ENCODE assay signal across 11 mouse cellular contexts in genomic region chr9:110726867-110727266, GRCm38 (mm10). TPM values are rescaled to one million over a fixed set of nuclear protein-coding genes. Genes with fewer than 3 reads are reported as not detected.
DNase-seq lines count a peak whose midpoint lies in the region; ATAC-seq lines count a peak whose summit lies in the region.
"Had no signal": no experiment of that assay in that cellular context is flagged by ENCODE, and none has a peak within 500 bp of the region (broad histone marks: within the 10 kb centered on the region; RNA-seq: fewer than 3 reads in every experiment).

No protein-coding gene starts in this region.

- peak overlapping the region; percentile 34 for H3K4me2 ChIP-seq in embryonic facial prominence, embryonic 15.5 days (replicated peaks)
- H3K4me2 ChIP-seq in limb, embryonic 12.5 days, result peak overlapping the region; percentile 33
- peak overlapping the region; percentile 34 for H3K4me2 ChIP-seq in stomach, embryonic 15.5 days

- peaks cover 79% of the 10 kb centered on the region for H3K27me3 ChIP-seq in megakaryocyte, embryonic 14.5 days (replicated peaks)
- 0 out of 2 replicates have a peak, but pooled peaks cover 13% of the 10 kb centered on the region for H3K27me3 ChIP-seq in embryonic facial prominence, embryonic 15.5 days
- peaks cover 59% of the 10 kb centered on the region for H3K27me3 ChIP-seq in limb, embryonic 12.5 days
- peaks cover 19% of the 10 kb centered on the region for H3K27me3 ChIP-seq in stomach, embryonic 15.5 days (replicated peaks)
- H3K27me3 ChIP-seq: Patski had no signal

- no peak for ATAC-seq in megakaryocyte, adult 5-6 weeks (ENCODE audit: poor library complexity, severe bottlenecking)
- no peak for ATAC-seq in embryonic facial prominence, embryonic 15.5 days (ENCODE audit: insufficient number of reproducible peaks, low FRiP score, low TSS enrichment, low read depth)
- ATAC-seq in limb, embryonic 12.5 days (ENCODE audit: insufficient number of reproducible peaks, insufficient read depth, low FRiP score, low TSS enrichment, low read depth), result no peak
- no peak for ATAC-seq in stomach, embryonic 15.5 days (ENCODE audit: insufficient read depth, low FRiP score, low read depth)
- ATAC-seq: liver, postnatal 0 days; Patski had no signal

- no peaks in the 10 kb centered on the region for H3K36me3 ChIP-seq in megakaryocyte, embryonic 14.5 days (replicated peaks; ENCODE audit: low read length)
- peaks cover 30% of the 10 kb centered on the region for H3K36me3 ChIP-seq in embryonic facial prominence, embryonic 15.5 days
- H3K36me3 ChIP-seq in limb, embryonic 12.5 days, result peaks cover 82% of the 10 kb centered on the region
- peaks cover 4% of the 10 kb centered on the region; the same call in 1 of the 2 replicates for H3K36me3 ChIP-seq in stomach, embryonic 15.5 days

- H3K9ac ChIP-seq in embryonic facial prominence, embryonic 15.5 days, result no peak overlapping the region
- no peak overlapping the region for H3K9ac ChIP-seq in limb, embryonic 12.5 days (replicated peaks)
- H3K9ac ChIP-seq in stomach, embryonic 15.5 days, result no peak overlapping the region
- H3K9ac ChIP-seq: liver, postnatal 0 days had no signal

- 26% methylated on average over 33 of the region's 33 CpGs for WGBS in embryonic facial prominence, embryonic 15.5 days
- WGBS in limb, embryonic 12.5 days, result 14% methylated on average over 32 of the region's 33 CpGs
- 44% methylated on average over 33 of the region's 33 CpGs for WGBS in stomach, embryonic 15.5 days

- H3K4me3 ChIP-seq in megakaryocyte, embryonic 14.5 days (replicated peaks), result peak overlapping the region; percentile 69
- peak overlapping the region; percentile 12; the same call in 1 of the 2 replicates for H3K4me3 ChIP-seq in embryonic facial prominence, embryonic 15.5 days (replicated peaks)
- H3K4me3 ChIP-seq in limb, embryonic 12.5 days (replicated peaks), result no peak overlapping the region; the same call in 1 of the 2 replicates
- H3K4me3 ChIP-seq in stomach, embryonic 15.5 days (replicated peaks), result peak overlapping the region; percentile 8; the same call in 1 of the 2 replicates

- no peaks in the 10 kb centered on the region for H3K9me3 ChIP-seq in megakaryocyte, embryonic 14.5 days
- no peaks in the 10 kb centered on the region for H3K9me3 ChIP-seq in embryonic facial prominence, embryonic 15.5 days (replicated peaks)
- H3K9me3 ChIP-seq in limb, embryonic 12.5 days, result no peaks in the 10 kb centered on the region
- H3K9me3 ChIP-seq in stomach, embryonic 15.5 days, result no peaks in the 10 kb centered on the region

- intact Hi-C loops in heart, postnatal 10 days (cut with DNase I), result no loop called here

- no peak for DNase-seq in T-cell, adult 2 months (ENCODE audit: low spot score)
- no peak for DNase-seq in heart, adult 11 months
- no peak for DNase-seq in heart, postnatal 10 days
- DNase-seq: embryo, embryonic 11 days; liver, postnatal 0 days had no signal

- 0 out of 2 replicates have a peak overlapping the region, but pooled peaks have one; percentile 55 for H3K27ac ChIP-seq in embryonic facial prominence, embryonic 15.5 days (replicated peaks)
- H3K27ac ChIP-seq in limb, embryonic 12.5 days, result no peak overlapping the region
- no peak overlapping the region for H3K27ac ChIP-seq in stomach, embryonic 15.5 days

- peaks cover 38% of the 10 kb centered on the region for H3K4me1 ChIP-seq in megakaryocyte, embryonic 14.5 days
- H3K4me1 ChIP-seq in embryonic facial prominence, embryonic 15.5 days, result peaks cover 64% of the 10 kb centered on the region
- peaks cover 39% of the 10 kb centered on the region for H3K4me1 ChIP-seq in limb, embryonic 12.5 days (replicated peaks)
- H3K4me1 ChIP-seq in stomach, embryonic 15.5 days, result peaks cover 14% of the 10 kb centered on the region; the same call in 1 of the 2 replicates

RNA-seq across cellular contexts. Expression of gene Myl3, which starts 14.8 kb away (rescaled TPM):
- not detected in 2 replicates for polyA plus RNA-seq in megakaryocyte, embryonic 14.5 days (2012; ENCODE audit: insufficient read depth, low replicate concordance)
- total RNA-seq in megakaryocyte, adult 5-6 weeks (2015), result not detected in 2 replicates
- total RNA-seq in megakaryocyte, adult 5-6 weeks (2017), result not detected in 2 replicates
- polyA plus RNA-seq in embryonic facial prominence, embryonic 15.5 days (2015; fragmentation: Nextera tagmentation; extraction: Ambion mirVana), result 7.5 and 8.5 TPM in 2 replicates
- 1.6 and 2.6 TPM in 2 replicates for polyA plus RNA-seq in limb, embryonic 12.5 days (2016; fragmentation: Nextera tagmentation; extraction: Ambion mirVana)
- polyA plus RNA-seq in stomach, embryonic 15.5 days (2015; fragmentation: Nextera tagmentation; extraction: Ambion mirVana), result 2.6 and 2.7 TPM in 2 replicates
- total RNA-seq in heart, postnatal 10 days (2021), result over 10,000 TPM; 11,120 to 11,825 TPM

RNA-seq across cellular contexts. Expression of gene Pth1r, which starts 20.1 kb away (rescaled TPM):
- 0.11 TPM in 1 of 2 replicates, not detected in the other for polyA plus RNA-seq in megakaryocyte, embryonic 14.5 days (2012; ENCODE audit: insufficient read depth, low replicate concordance)
- not detected in 2 replicates for total RNA-seq in megakaryocyte, adult 5-6 weeks (2015)
- total RNA-seq in megakaryocyte, adult 5-6 weeks (2017), result 0.77 TPM in 1 of 2 replicates, not detected in the other
- polyA plus RNA-seq in embryonic facial prominence, embryonic 15.5 days (2015; fragmentation: Nextera tagmentation; extraction: Ambion mirVana), result 133 and 145 TPM in 2 replicates
- polyA plus RNA-seq in limb, embryonic 12.5 days (2016; fragmentation: Nextera tagmentation; extraction: Ambion mirVana), result 76.6 and 81.8 TPM in 2 replicates
- 23.9 and 24.3 TPM in 2 replicates for polyA plus RNA-seq in stomach, embryonic 15.5 days (2015; fragmentation: Nextera tagmentation; extraction: Ambion mirVana)
- 10 to 100 TPM; 11.5 to 13.4 TPM for total RNA-seq in heart, postnatal 10 days (2021)

Comparison
In these comparisons a context has a peak if more than half of its experiments do, and no peak if none do; other contexts are left out.
1. RNA of gene Pth1r, which starts 20.1 kb away (polyA plus RNA-seq): 133 to 145 TPM in embryonic facial prominence, embryonic 15.5 days, 76.6 to 81.8 TPM in limb, embryonic 12.5 days and 23.9 to 24.3 TPM in stomach, embryonic 15.5 days; 0.11 TPM in megakaryocyte, embryonic 14.5 days; every median in the first group is over 10 times any median in the second.
2. Peak in every context shown above with its lines, with median percentiles within 50 percentile points of each other: H3K4me2 ChIP-seq.